Mouse (Mus musculus) thymus, postnatal 36 days (tissue): Measurements from ENCODE around the gene Fam3c.
"Not testable (repeated sequence)": the region's sequence is repeated elsewhere in the genome, so short reads cannot be mapped to it uniquely, and the experiment has no call there.

Source experiments
- DNase-seq, 2 experiments: peaks; one replicate each; pipeline ENCODE4 v3.0.0; 2022; ENCODE audit warnings: mixed read lengths in 2 of 2

Gene Fam3c

GRCm38 (mm10) chr6:22289461-22290021 lies 66.5 kb downstream of the Fam3c start:
- no peak for DNase-seq

GRCm38 (mm10) chr6:22288737-22289460 lies 67.1 kb downstream of the Fam3c start:
- peak; percentile 15 to 19 for DNase-seq

- DNase-seq: no peak
Measured at GRCm38 (mm10) chr6:22288004-22288736, 67.9 kb downstream of the Fam3c start, which contains the start of gene Wnt16. Wnt16 (plus strand) TSS chr6:22288227.

- no peak for DNase-seq
Measured at GRCm38 (mm10) chr6:22282405-22282804, 73.6 kb downstream of the Fam3c start.

- DNase-seq: no peak
Measured at GRCm38 (mm10) chr6:22280217-22280861, 75.7 kb downstream of the Fam3c start.

- no peak for DNase-seq
Measured at GRCm38 (mm10) chr6:22277941-22278340, 78.1 kb downstream of the Fam3c start.

GRCm38 (mm10) chr6:22269840-22270521 lies 86.1 kb downstream of the Fam3c start:
- no peak for DNase-seq

GRCm38 (mm10) chr6:22268677-22269076 lies 87.4 kb downstream of the Fam3c start:
- no peak for DNase-seq

GRCm38 (mm10) chr6:22267807-22268667 lies 88.0 kb downstream of the Fam3c start:
- DNase-seq: no peak

GRCm38 (mm10) chr6:22266018-22266417 lies 90.0 kb downstream of the Fam3c start:
- no peak for DNase-seq

GRCm38 (mm10) chr6:22264094-22264493 lies 91.9 kb downstream of the Fam3c start:
- DNase-seq: not testable (repeated sequence)

GRCm38 (mm10) chr6:22262519-22262918 lies 93.5 kb downstream of the Fam3c start:
- no peak for DNase-seq

GRCm38 (mm10) chr6:22258784-22259183 lies 97.3 kb downstream of the Fam3c start:
- no peak for DNase-seq
